Comparison of ENCODE assay signal across 24 mouse cellular contexts in the genomic region with DNA sequence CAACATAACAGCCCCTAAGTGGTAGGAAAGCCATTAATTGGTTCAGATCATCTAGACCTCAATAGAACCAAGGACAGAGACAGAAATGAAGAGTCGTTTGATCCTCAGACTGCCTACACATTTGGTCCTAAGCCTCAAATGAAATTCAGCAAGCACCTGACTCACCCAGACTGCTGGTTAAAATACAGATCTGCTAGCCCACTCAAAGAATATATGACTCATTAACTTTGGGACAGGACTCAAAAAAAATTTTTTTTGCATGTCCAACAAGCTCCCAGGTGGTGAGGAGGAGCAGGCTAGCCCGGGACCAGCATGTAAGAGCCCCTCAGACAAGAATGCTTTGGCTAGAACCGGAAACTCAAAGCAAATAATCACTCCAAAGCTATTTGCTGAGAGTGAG. TPM values are rescaled to one million over a fixed set of nuclear protein-coding genes. Genes with fewer than 3 reads are reported as not detected.
DNase-seq lines count a peak whose midpoint lies in the region; TF ChIP-seq lines count a peak whose summit lies in the region.
"Had no signal": no experiment of that assay in that cellular context is flagged by ENCODE, and none has a peak within 500 bp of the region (broad histone marks: within the 10 kb centered on the region; RNA-seq: fewer than 3 reads in every experiment).

No protein-coding gene starts in this region.

- TF ChIP-seq CTCF in layer of hippocampus, adult 2 months (conservative IDR thresholded peaks at IDR 0.05): no peak
- no peak for TF ChIP-seq CTCF in left cerebral cortex, adult 2 months (IDR thresholded peaks at IDR 0.05)

- DNase-seq in layer of hippocampus, adult 2 months (ENCODE audit: low spot score in 2 of 2): peak in 1 of 2 experiments; percentile 36
- no peak for DNase-seq in layer of hippocampus, postnatal 36 days
- no peak for DNase-seq in left cerebral cortex, adult 2 months (ENCODE audit: extremely low spot score in 1 of 2, low spot score in 2 of 2)
- no peak for DNase-seq in left cerebral cortex, postnatal 4 days
- DNase-seq in right cerebral cortex, postnatal 25 days: peak; percentile 16
- no peak for DNase-seq in right cerebral cortex, postnatal 14 days
- no peak for DNase-seq in thymus, postnatal 14 days
- DNase-seq: adrenal gland, adult 2 months; adrenal gland, postnatal 14 days; cerebellum, adult 11-12 months; cerebellum, adult 8-10 months; cerebellum, postnatal 10 days; cerebellum, postnatal 36 days; embryo, embryonic 11 days; gastrocnemius, adult 2 months; gastrocnemius, postnatal 14 days; heart, adult 11 months had no signal

- intact Hi-C loops in left cerebral cortex, adult 2 months (cut with DNase I): no loop called here
- intact Hi-C loops in left cerebral cortex, postnatal 4 days (cut with DNase I): no loop called here

- no peak overlapping the region for H3K4me3 ChIP-seq in layer of hippocampus, adult 2 months
- no peak overlapping the region for H3K4me3 ChIP-seq in left cerebral cortex, adult 2 months
- H3K4me3 ChIP-seq: embryonic facial prominence, embryonic 10.5 days; embryonic facial prominence, embryonic 13.5 days; erythroblast, embryonic 14.5 days; forebrain, embryonic 12.5 days; forebrain, embryonic 15.5 days; gastrocnemius, adult 2 months; hindbrain, embryonic 12.5 days; hindbrain, embryonic 15.5 days had no signal

- peak overlapping the region; percentile 59; the same call in 1 of the 2 replicates for H3K27ac ChIP-seq in layer of hippocampus, adult 2 months
- H3K27ac ChIP-seq in left cerebral cortex, adult 2 months: peak overlapping the region; percentile 45
- H3K27ac ChIP-seq: embryonic facial prominence, embryonic 10.5 days; embryonic facial prominence, embryonic 13.5 days; forebrain, embryonic 12.5 days; forebrain, embryonic 15.5 days; gastrocnemius, adult 2 months; hindbrain, embryonic 12.5 days; hindbrain, embryonic 15.5 days had no signal

RNA-seq across cellular contexts. Expression of a gene that starts 40.5 kb away (rescaled TPM):
- 10 to 100 TPM; 41.5 to 47.6 TPM for total RNA-seq in layer of hippocampus, adult 2 months (2021)
- 10 to 100 TPM; 39.8 to 44.0 TPM for total RNA-seq in layer of hippocampus, postnatal 36 days (2021)
- 10 to 100 TPM; 36.3 to 41.5 TPM for total RNA-seq in left cerebral cortex, adult 2 months (2021)
- total RNA-seq in left cerebral cortex, postnatal 4 days (2021): 10 to 100 TPM; 71.9 to 72.3 TPM
